Mouse (Mus musculus): Measurements from ENCODE around the gene Ubtd1.

Ubtd1 gene

GRCm38 (mm10) chr19:41994023-41994422, 12.5 kb downstream of the Ubtd1 start:
- no peak for DNase-seq (ENCODE audit: low read depth)

GRCm38 (mm10) chr19:41995483-41995882, 13.9 kb downstream of the Ubtd1 start:
- no peak for DNase-seq (ENCODE audit: low read depth)

DNA sequence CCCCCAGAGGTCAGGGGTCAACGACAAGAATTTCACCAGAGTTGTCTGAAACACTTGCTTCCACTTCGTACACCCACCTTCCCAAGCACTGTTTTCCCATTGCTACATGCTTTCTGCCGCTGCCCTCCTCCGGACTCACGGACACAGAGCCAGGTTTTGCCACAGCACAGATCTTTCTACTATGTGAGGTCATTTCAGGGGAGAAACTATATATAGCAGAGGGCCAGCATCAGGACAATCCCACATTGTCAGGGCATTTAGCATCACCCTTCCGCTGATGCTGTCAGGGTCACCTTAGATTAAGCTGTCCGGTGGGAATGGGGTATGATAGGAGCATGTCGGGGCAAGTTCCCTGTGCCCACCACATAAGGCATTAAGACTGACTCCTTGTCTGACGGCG, 15.5 kb downstream of the Ubtd1 start:
- DNase-seq (ENCODE audit: low read depth): no peak

GRCm38 (mm10) chr19:41998770-41999548, 17.4 kb downstream of the Ubtd1 start:
- DNase-seq (ENCODE audit: low read depth): no peak

GRCm38 (mm10) chr19:41999688-42000283, 18.2 kb downstream of the Ubtd1 start:
- no peak for DNase-seq (ENCODE audit: low read depth)

DNA sequence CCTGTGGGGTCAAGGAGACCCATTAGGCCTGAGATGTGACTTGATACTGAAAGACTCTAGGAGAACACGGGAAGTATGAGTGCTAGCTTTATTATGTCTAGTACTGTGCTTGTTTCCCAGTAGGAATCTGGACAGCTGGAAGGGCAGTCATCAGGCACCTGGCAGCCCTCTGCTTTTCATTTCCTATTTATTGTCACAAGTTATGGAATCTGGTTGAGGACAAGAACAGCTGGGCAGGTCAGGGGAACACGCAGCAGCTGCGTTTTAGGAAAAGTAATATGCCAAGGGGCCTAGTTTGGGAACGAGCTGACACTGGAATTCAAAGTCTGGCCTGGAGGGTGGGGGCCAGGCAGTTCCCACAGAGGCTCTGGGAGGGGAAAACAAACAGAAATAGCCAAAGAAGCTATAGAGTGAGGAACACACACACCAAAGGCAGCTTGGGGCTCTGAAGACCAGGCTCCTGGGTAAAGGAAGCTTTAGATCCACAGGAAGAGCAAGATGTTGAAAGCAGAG, 18.9 kb downstream of the Ubtd1 start:
- DNase-seq (ENCODE audit: low read depth): no peak

GRCm38 (mm10) chr19:42001253-42001980, 19.9 kb downstream of the Ubtd1 start:
- DNase-seq (ENCODE audit: low read depth): no peak

DNA sequence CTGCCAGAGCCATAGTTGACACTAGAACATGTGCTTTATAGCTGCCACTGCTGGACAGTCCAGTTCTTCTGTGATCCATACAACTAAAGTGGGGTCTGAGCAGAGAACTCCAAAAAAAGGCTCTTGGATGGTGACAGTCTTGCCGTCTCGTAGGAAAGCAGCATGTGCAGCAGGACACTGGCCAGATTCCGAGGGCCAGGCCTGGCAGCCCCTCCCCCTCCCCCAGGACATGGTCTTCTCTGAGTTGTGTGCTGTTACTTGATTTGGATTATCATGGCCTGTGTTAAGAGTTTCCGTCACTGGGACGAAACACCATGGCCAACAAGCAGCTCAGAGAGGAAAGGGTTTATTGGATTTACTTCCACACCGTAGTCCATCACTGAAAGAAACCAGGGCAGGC, 22.7 kb downstream of the Ubtd1 start:
- DNase-seq (ENCODE audit: low read depth): no peak

GRCm38 (mm10) chr19:42005616-42006015, 24.1 kb downstream of the Ubtd1 start:
- DNase-seq (ENCODE audit: low read depth): no peak

GRCm38 (mm10) chr19:42006568-42006967, 25.0 kb downstream of the Ubtd1 start:
- DNase-seq (ENCODE audit: low read depth): no peak

GRCm38 (mm10) chr19:42008586-42008985, 27.0 kb downstream of the Ubtd1 start:
- DNase-seq (ENCODE audit: low read depth): no peak

DNA sequence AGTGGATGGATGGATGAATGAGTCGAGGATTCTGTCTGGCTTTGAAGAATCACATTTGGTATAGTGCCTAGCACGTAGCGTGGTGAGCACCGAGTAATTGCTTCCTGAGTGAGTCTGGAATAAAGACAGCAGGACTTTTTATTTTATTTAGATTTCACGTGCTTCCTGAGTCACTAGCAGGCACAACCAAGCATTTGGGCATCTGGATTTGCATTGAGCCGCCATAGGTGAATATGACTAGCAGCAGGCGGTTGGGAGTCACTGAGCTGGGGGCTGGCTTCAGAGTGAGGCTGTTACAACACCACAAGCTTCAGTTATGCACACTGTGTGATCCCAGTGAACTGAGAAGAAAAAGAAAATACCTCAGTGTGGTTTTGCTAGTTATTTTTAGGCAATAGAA, 27.5 kb downstream of the Ubtd1 start:
- no peak for DNase-seq (ENCODE audit: low read depth)

DNA sequence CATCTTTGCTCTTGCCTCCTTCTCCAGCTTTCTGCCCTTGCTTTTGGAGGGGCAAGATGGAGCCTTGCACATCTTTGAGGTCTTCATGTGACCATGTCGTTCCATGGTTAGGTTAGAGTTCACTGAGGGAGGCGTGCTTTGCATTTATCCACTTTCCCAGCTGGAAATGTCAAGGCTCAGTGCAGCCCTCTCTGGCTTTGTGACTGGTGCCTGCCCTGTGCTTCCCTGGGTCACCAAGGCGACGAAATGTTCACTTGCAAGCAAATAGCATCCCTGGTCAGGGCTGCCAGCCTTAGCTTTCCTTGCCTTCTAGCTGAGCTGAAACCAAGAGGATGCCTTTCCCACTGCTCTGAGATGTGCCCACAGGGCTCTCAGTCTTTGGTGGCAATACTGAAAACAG, 28.9 kb downstream of the Ubtd1 start:
- DNase-seq (ENCODE audit: low read depth): no peak

DNA sequence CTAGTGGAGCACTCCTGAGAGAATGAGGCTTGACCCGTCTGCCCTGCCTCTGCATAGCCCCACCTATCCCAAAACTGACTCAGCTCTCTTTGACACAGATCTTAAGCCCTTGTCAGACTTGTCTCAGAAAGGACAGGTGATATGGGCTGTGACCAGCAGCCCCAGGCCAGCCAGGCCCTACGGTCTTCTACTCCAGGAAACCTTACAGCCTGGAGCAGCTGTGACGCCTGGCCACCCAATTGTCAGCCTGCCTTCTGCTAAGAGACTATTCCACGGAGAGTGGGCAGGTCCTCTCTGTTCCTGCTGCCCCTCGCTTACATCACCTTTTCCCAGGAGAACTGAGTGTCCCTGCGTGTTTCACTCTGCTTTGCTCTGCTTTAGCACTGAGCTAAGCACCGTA, 29.6 kb downstream of the Ubtd1 start:
- DNase-seq (ENCODE audit: low read depth): no peak

DNA sequence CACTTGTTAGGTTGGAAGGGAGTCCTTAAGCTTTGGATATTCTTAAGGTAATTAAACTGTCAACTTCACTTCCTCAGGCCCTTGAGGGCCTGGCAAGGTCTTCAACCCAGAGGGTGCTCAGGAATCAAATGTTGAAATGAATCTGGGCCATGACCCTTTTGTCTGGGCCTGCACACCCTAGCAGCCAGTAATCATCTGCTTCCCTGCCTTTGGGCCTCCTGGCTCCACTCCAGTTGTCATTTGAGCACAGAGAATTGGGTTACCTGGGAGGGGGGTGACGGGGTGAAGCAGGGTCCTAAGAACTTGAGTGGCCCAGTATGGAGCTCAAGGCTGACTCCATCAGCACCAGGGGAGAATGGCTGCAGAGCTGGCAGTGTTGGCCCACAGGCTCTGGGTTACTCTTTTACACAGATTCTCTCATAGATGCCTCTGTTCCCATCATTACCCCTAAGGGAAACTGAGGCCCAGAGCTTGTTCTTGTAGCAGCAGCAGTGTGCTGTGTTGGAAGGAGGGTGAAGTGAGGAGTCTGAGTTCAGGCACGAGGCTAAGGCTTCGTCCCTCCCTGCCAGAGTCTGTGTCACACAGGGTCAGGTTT, 32.8 kb downstream of the Ubtd1 start:
- DNase-seq (ENCODE audit: low read depth): no peak

- DNase-seq (ENCODE audit: low read depth): no peak
Observed at GRCm38 (mm10) chr19:42015001-42015400, 33.4 kb downstream of the Ubtd1 start.

DNA sequence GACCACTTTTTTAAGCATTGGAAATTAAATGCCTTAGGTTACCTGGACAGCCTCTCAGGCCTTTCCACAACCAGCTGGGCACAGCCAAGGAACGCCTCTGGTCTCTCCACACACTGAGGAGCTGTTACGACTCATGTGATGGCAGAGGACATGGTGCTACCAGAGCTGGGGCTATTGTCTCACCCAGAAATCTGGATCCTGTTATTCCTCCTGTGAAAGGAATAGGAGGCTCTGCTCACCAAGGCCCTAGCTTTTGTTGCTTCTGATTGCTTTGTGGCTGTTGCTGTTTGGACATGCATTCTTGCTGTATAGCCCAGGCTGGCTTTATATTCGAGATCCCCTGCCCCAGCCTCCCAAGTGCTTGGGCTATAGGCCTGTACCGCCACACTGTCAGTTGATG, 34.7 kb downstream of the Ubtd1 start:
- DNase-seq (ENCODE audit: low read depth): no peak

DNA sequence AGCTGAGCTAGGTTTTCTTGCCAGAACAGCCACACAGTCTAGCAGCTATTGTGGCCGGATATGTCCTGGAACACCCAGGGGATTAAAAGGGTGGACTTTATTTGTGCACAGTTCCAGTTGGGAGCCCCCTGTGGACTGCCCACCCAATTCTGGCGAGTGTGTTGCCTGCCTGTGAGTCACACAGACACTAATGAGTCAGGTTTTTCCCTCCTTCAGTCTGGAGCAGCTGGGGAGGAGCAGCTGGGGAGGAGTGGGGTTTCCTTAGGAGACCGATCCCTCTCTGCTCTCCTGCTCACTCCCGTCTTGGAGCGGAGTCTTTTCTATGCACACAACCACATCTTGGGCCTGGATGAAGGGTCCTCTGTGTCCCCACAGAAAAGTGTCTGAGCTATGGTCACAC, 35.3 kb downstream of the Ubtd1 start:
- no peak for DNase-seq (ENCODE audit: low read depth)

DNA sequence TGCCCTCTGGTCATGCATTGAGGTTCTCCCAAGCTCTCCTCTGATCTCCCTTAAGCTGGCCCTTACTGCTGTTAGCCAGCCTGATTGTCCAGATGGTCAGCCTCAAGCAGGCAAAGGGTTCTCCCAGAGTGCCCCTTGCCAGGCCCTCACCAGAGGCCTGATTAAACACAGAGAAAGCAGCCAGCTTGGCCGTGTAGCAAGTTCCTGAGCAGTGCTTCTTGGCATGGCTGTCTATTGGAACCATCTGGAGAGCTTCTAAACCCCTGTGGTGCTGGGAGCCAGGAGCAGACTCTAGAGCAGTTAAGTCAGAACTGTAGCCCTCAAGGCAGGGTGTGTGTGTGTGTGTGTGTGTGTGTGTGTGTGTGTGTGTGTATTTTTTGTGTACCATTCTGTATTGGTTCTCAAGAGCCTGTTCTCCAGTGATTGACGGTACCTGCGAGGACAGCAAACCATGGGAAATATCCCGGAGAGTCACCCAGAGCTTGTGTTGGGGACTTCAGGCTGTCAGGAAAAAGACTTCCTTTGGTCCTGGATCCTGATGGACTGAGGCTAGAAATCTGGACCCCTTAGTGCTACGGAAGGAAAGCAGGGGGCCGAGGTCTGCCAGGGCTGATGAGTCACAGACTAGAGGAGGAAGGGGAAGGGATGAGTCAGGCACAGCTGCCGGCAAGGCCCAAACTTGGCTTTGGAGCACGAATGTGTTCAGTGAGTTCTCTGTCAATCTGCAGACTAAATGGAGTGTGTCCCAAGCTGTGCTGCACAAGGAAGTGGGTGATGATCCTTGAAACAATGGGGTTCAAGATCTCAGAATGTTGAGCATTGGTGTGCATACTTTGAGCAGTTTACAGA, 36.1 kb downstream of the Ubtd1 start:
- peak; percentile 51 for DNase-seq (ENCODE audit: low read depth)

DNA sequence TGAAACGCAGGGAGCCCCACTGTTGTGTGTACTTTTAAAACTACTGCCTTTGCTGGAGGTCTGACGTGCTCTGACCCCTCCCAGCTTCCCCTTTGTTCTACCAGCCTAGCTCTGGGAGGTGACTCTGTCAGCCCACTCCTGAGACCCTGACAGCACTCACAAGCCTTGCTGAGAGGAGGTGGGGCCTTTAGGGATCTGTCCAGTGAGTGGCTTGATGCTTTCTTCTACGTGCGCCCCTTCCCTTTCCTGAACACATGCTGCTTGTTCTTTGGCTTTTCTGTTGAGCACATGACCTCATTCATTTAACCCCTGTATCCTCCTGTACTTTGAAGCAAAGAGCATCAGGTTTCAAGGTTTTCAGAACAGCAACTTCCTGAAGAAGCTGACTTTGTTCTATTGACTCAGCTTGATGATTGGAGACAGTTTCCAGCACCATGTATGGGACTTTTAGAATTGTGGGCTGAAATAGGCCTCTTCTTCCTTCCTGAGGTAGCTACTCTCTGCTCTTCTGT, 37.5 kb downstream of the Ubtd1 start:
- peak; percentile 26 for DNase-seq (ENCODE audit: low read depth)
